Mouse (Mus musculus) hindbrain, embryonic 16.5 days (tissue): ENCODE measurements around the gene Cwc25. TPM values are rescaled to one million over a fixed set of nuclear protein-coding genes. Genes with fewer than 3 reads are reported as not detected.

ENCODE experiments used
- ATAC-seq: fragments of 200-750 bp; cut with Nextera tagmentation; 2 replicates; pipeline ENCODE4 v1.8.0; 2017; ENCODE audit warnings: moderate TSS enrichment, moderate library complexity
- H3K27ac ChIP-seq: fragments of 300-500 bp; sonication (generic); 2 replicates; pipeline ENCODE4 v1.5.1; 2014; ENCODE audit warnings: low read depth, mild to moderate bottlenecking, control low read depth, low read length, moderate library complexity
- H3K27me3 ChIP-seq: fragments of 300-500 bp; sonication (generic); replicated peaks from 2 replicates; pipeline ENCODE4 v1.6.1; 2014; ENCODE audit warnings: low read length; ENCODE audit not compliant: control insufficient read depth, insufficient read depth
- H3K36me3 ChIP-seq: fragments of 300-500 bp; sonication (generic); 2 replicates; pipeline ENCODE4 v1.6.1; 2014; ENCODE audit warnings: mild to moderate bottlenecking, low read length, moderate library complexity, mixed read lengths; ENCODE audit not compliant: control insufficient read depth, insufficient read depth
- H3K4me1 ChIP-seq: fragments of 300-500 bp; sonication (generic); 2 replicates; pipeline ENCODE4 v1.6.1; 2014; ENCODE audit warnings: low read depth, low read length; ENCODE audit not compliant: control insufficient read depth, insufficient read depth
- H3K4me2 ChIP-seq: fragments of 300-500 bp; sonication (generic); 2 replicates; pipeline ENCODE4 v1.6.1; 2014; ENCODE audit warnings: mild to moderate bottlenecking, low read length, control low read depth, moderate library complexity
- H3K4me3 ChIP-seq: fragments of 300-500 bp; sonication (generic); 2 replicates; pipeline ENCODE4 v1.5.1; 2014; ENCODE audit warnings: mild to moderate bottlenecking, low read length, control low read depth, moderate library complexity
- H3K9ac ChIP-seq: fragments of 300-500 bp; sonication (generic); 2 replicates; pipeline ENCODE4 v1.6.1; 2014; ENCODE audit warnings: low read depth, mild to moderate bottlenecking, control low read depth, low read length, moderate library complexity
- H3K9me3 ChIP-seq: fragments of 300-500 bp; sonication (generic); 2 replicates; pipeline ENCODE4 v1.6.1; 2014; ENCODE audit warnings: mild to moderate bottlenecking, low read length, moderate library complexity; ENCODE audit not compliant: control insufficient read depth
- WGBS: fragments of 180-500 bp; shearing (Covaris S2); extraction: QIAGEN DNeasy Blood & Tissue Kit; methylation state at CpG from one replicate; pipeline ENCODE4 v1.1.7; 2014; 5-methylcytosine and 5-hydroxymethylcytosine counted together
- polyA plus RNA-seq: library from polyadenylated mRNA; unstranded; fragments of >200 nt; fragmentation: Nextera tagmentation; extraction: Ambion mirVana; gene quantifications from 2 replicates; pipeline ENCODE4 v1.2.1, GENCODE M21; 2015

Cwc25 gene
- polyA plus RNA-seq, 1 experiment from 2014 or later, result 14.1 TPM

GRCm38 (mm10) chr11:97728311-97728710 lies 38.0 kb downstream of the Cwc25 start:
- H3K9me3 ChIP-seq, result no peaks in the 10 kb centered on the region
- H3K27ac ChIP-seq, result no peak overlapping the region
- H3K4me2 ChIP-seq, result no peak overlapping the region
- 90% methylated on average over 7 of the region's 7 CpGs for WGBS
- no peak overlapping the region for H3K4me3 ChIP-seq
- H3K9ac ChIP-seq, result no peak overlapping the region
- peaks cover 42% of the 10 kb centered on the region for H3K36me3 ChIP-seq
- H3K27me3 ChIP-seq, result no peaks in the 10 kb centered on the region
- no peak for ATAC-seq
- H3K4me1 ChIP-seq, result no peaks in the 10 kb centered on the region

DNA sequence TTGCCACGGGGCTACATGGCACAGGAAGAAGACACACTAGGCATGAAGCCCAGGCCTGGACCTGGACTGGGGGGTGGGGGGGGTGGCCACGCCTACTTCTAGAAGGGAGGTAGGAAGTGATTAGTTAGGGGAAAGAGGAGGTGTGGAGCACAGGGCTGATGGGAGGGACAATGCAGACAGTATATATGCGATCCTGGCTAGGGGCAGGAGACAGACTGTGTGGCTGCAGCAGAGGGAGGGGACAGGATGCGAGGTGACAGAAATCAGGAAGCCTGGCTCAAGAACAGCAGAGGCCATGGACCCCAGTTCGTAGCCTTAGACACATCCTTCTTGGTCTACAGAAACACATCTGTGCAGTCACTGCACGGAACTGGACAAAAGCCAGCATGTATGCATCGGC lies 42.6 kb downstream of the Cwc25 start:
- H3K9me3 ChIP-seq, result no peaks in the 10 kb centered on the region; the same call in 1 of the 2 replicates
- no peaks in the 10 kb centered on the region for H3K4me1 ChIP-seq
- H3K4me3 ChIP-seq, result no peak overlapping the region
- H3K9ac ChIP-seq, result no peak overlapping the region
- no peak overlapping the region for H3K27ac ChIP-seq
- WGBS, result 83% methylated on average over 7 of the region's 7 CpGs
- H3K27me3 ChIP-seq, result no peaks in the 10 kb centered on the region
- H3K4me2 ChIP-seq, result no peak overlapping the region
- no peak for ATAC-seq
- H3K36me3 ChIP-seq, result peaks cover 70% of the 10 kb centered on the region

DNA sequence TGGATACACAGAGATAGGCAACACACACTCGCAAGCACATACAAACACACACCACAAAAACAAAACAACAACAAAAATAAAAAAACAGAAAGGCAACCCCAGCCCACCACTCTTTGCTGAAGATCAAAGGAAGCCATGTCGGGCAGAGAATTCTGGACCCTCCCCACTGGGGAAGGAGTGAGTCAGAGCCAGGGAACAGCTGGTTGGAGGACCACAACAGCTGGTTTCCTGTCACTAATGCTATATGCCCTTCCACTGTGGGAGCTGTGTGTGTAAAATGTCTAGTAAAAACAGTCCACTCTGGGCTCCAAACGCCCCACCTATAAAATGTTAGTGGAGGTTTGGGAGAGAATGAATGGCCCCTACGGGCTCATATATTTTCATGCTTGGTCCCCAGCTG lies 45.0 kb downstream of the Cwc25 start:
- Histone ChIP-seq H3K9ac (no peak overlapping the region), H3K4me2 (no peak overlapping the region), H3K4me1 (no peaks in the 10 kb centered on the region), H3K4me3 (no peak overlapping the region), H3K27me3 (no peaks in the 10 kb centered on the region), H3K36me3 (peaks cover 69% of the 10 kb centered on the region), H3K9me3 (no peaks in the 10 kb centered on the region; the same call in 1 of the 2 replicates), H3K27ac (no peak overlapping the region)
- no peak for ATAC-seq
- 93% methylated on average over 4 of the region's 4 CpGs for WGBS

DNA sequence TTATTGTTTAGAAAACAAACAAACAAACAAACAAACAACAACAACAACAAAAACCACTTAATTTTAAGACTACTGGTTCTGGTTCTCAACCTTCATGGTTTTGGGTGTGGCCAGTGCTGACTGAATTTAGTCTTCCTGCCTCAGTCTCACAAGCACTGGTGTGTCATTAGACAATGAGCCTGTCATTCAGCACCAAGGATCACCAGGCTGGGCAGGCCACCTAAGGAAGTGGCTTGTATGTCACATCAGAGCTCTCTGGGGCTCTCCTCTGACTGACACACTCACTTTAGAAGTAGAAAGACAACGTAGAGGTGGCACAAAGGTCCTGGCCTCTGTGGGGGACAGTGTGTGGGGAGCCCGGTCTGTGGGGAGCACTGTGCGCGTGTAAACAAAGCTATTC lies 47.3 kb downstream of the Cwc25 start:
- WGBS, result 85% methylated on average over 4 of the region's 4 CpGs
- no peak for ATAC-seq

DNA sequence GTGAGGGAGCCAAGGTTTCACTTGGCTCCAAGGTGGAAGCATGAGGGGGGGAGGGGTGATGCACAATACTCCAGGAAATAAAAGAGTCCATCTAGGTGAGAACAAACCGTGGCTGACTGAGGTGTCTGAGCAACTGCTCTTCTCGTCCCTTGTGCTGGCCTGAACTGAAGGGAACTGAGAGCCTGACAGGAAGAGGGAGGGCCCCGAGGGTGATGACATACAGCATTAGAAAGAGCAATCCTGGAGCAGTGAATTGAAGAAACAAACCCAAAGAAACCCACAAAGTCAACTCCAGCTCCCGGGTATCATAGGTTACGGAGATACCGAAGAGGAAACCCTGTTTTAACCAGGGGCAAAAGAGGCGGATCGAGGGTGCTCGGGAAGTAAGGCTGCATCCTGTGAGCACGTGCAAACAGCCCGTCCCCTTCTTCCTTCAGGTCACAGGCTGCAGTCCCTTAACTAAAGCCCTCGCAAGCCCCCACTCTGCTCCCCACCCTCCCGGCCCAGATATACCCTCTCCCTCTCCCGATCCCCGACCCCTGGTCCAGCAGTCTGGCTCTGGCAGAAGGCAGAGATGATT lies 48.0 kb downstream of the Cwc25 start:
- peaks cover 51% of the 10 kb centered on the region for H3K36me3 ChIP-seq
- 86% methylated on average over 15 of the region's 15 CpGs for WGBS

More for the DNA sequence above, 47.3 kb downstream of the Cwc25 start:
- Histone ChIP-seq H3K4me1 (no peaks in the 10 kb centered on the region), H3K9me3 (no peaks in the 10 kb centered on the region; the same call in 1 of the 2 replicates), H3K27me3 (no peaks in the 10 kb centered on the region), H3K9ac (no peak overlapping the region), H3K4me3 (no peak overlapping the region), H3K27ac (no peak overlapping the region), H3K36me3 (peaks cover 55% of the 10 kb centered on the region), H3K4me2 (no peak overlapping the region)

GRCm38 (mm10) chr11:97717369-97718280 lies 48.7 kb downstream of the Cwc25 start:
- H3K9me3 ChIP-seq, result no peaks in the 10 kb centered on the region; the same call in 1 of the 2 replicates
- no peak for ATAC-seq
- no peaks in the 10 kb centered on the region for H3K27me3 ChIP-seq
- no peak overlapping the region for H3K4me2 ChIP-seq
- WGBS, result 90% methylated on average over 26 of the region's 26 CpGs
- peaks cover 48% of the 10 kb centered on the region for H3K36me3 ChIP-seq
- no peak overlapping the region for H3K27ac ChIP-seq
- H3K9ac ChIP-seq, result no peak overlapping the region
- H3K4me3 ChIP-seq, result no peak overlapping the region
- H3K4me1 ChIP-seq, result no peaks in the 10 kb centered on the region

More for the DNA sequence above, 48.0 kb downstream of the Cwc25 start:
- H3K4me2 ChIP-seq, result no peak overlapping the region
- no peaks in the 10 kb centered on the region for H3K27me3 ChIP-seq
- H3K9ac ChIP-seq, result no peak overlapping the region
- no peak for ATAC-seq
- no peaks in the 10 kb centered on the region for H3K4me1 ChIP-seq
- no peaks in the 10 kb centered on the region; the same call in 1 of the 2 replicates for H3K9me3 ChIP-seq
- no peak overlapping the region for H3K4me3 ChIP-seq
- no peak overlapping the region for H3K27ac ChIP-seq

- WGBS, result 88% methylated on average over 8 of the region's 8 CpGs
- no peak for ATAC-seq
- no peaks in the 10 kb centered on the region for H3K27me3 ChIP-seq
- no peak overlapping the region for H3K27ac ChIP-seq
- H3K4me2 ChIP-seq, result no peak overlapping the region
- no peak overlapping the region for H3K9ac ChIP-seq
- no peaks in the 10 kb centered on the region for H3K9me3 ChIP-seq
- H3K4me3 ChIP-seq, result no peak overlapping the region
- H3K4me1 ChIP-seq, result no peaks in the 10 kb centered on the region
- peaks cover 37% of the 10 kb centered on the region for H3K36me3 ChIP-seq
Observed at GRCm38 (mm10) chr11:97716021-97716420, 50.3 kb downstream of the Cwc25 start.

DNA sequence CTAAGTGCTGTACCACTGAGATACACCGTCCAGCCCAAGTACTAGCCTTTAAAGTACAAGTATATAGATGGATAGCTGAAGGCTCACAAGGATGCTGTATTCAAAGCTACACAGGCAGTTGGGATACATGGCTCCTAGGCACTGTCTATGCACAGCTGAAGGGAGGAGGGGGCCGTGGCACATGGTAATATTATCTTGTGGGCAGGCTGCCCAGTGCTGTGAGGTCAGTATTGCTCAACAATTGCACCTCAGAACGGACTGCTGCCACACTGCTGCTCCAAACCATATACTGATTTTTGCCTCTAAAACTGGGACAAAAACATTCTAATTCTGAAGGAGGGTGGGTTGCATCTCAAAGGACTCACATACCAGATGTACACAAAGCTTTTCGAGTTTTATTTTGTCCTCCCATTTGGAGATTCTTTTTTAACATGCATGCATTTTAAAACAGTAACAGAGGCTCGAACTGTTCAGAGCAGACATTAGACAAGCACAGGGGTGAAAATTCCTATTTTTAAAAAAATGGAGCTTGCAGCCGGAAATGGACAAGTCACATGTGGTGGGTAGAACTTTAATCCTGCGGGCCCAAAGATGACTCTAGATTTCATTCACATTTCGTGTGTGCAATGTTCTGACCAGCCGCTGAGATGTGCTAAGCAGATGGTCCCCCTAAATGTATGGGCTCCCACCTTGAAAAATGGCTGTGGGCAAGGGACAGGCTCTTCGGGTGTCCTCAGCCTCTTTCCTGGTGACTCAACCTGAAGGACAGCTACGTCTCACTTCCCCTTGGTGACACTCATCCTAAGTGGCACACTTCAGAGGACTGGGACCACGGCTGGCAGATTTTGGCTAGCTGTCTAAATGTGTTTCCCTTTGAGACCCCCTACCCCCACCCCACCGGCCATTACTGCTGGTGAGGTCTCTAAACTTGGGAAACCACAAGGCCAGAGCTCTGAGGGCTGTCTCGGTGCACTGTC lies 51.3 kb downstream of the Cwc25 start:
- Histone ChIP-seq H3K4me2 (no peak overlapping the region), H3K4me3 (no peak overlapping the region), H3K36me3 (peaks cover 28% of the 10 kb centered on the region), H3K4me1 (no peaks in the 10 kb centered on the region), H3K27ac (no peak overlapping the region), H3K27me3 (no peaks in the 10 kb centered on the region), H3K9me3 (no peaks in the 10 kb centered on the region), H3K9ac (no peak overlapping the region)
- no peak for ATAC-seq
- WGBS, result 91% methylated on average over 14 of the region's 14 CpGs
